Mouse (Mus musculus): ENCODE measurements around the gene Ckap4. TPM values are rescaled to one million over a fixed set of nuclear protein-coding genes. Genes with fewer than 3 reads are reported as not detected.

Gene Ckap4
- polyA plus RNA-seq (2015; fragmentation: Illumina TruSeq; extraction: RNeasy Lipid Tissue Mini Kit (QIAGEN cat#74804); ENCODE audit: low read depth, low replicate concordance): 18.5 TPM

DNA sequence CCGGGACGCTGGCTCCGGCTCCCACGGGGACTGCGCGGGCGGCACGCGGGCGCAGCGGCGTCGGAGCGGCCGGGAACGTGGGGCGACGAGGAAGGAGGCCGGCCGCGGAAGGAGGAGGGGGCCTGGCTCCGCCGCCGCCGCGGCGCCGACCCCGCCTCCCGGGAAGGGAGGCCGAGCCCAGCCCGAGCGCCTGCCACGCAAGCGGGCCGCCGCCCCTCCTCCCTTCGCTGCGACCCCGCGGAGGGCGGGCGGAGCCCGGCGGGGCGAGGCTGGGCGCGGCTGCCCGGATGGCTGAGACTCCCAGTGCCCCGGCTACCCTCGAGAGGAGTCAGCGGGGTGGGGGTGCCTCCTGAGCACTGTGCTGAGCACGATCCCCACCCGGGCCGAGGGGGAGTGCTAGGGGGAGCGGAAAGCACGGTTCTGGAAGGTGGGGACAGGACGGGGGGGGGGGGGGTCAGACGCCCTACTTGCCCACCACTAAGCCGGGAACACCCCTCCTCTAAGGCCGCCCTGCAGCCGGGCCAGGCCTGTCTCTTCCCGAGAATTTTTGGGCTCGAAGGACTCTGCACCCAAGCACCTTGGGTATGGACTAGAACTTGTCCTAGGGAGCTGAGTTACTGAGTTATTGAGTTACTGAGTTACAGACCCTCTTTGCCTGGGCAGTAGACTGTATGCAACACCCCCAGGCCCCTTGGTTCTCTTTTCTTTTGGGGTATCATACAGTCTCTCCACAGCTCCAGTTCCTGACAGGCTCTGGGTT, at the start of gene Ckap4:
Ckap4 (minus strand) TSS at position 151 of the 760 bp plus-strand sequence.

DNA sequence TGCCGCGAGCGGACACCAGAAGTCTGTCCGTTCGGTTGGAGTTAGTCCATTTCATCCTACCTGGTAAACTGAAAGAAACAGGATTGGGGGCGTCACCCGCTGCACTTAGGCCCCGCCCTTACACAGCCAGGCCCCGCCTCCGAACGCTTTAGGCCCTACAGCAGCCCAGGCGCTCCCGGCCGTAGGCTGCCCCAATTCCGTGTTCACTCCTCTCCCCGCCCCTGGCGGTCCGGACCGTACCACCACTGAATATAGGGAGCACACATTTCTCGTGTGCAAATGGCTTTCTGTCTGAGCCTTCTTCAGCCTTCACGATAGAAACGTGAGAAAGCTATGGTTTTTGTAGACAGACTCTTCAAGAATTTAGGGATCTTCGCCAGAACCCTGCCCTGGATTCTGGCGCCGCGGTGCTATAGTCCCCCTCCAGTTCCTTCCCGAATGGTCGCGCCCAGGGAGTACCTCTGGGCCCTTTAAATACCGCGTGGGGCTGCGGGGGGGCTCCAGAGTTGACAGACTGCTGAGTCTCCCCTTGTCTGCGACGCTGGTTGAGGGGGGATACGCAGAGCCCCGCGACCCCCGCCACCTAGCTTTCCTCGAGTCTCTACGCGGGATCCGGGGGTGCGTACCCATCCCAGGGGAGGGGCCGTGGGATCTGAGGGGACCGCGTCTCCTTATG, 42.7 kb upstream of the Ckap4 start, which contains the start of gene Tcp11l2:
Tcp11l2 (plus strand) TSS at position 232 of the 676 bp plus-strand sequence.

Other genes with a start within 250 kb of the Ckap4 start
- 32.7 TPM for gene Nuak1, start 93.5 kb downstream of the Ckap4 start, polyA plus RNA-seq (2015; fragmentation: Illumina TruSeq; extraction: RNeasy Lipid Tissue Mini Kit (QIAGEN cat#74804); ENCODE audit: low read depth, low replicate concordance)
- gene Tcp11l2, start 42.6 kb upstream of the Ckap4 start, polyA plus RNA-seq (2015; fragmentation: Illumina TruSeq; extraction: RNeasy Lipid Tissue Mini Kit (QIAGEN cat#74804); ENCODE audit: low read depth, low replicate concordance): 23.1 TPM
- gene Polr3b, start 88.2 kb upstream of the Ckap4 start, polyA plus RNA-seq (2015; fragmentation: Illumina TruSeq; extraction: RNeasy Lipid Tissue Mini Kit (QIAGEN cat#74804); ENCODE audit: low read depth, low replicate concordance): 8.6 TPM
- gene Rfx4, start 222.0 kb upstream of the Ckap4 start, polyA plus RNA-seq (2015; fragmentation: Illumina TruSeq; extraction: RNeasy Lipid Tissue Mini Kit (QIAGEN cat#74804); ENCODE audit: low read depth, low replicate concordance): 11.3 TPM